Mouse (Mus musculus) heart, postnatal 14 days (tissue): Measurements from ENCODE around the gene Pan2. TPM values are rescaled to one million over a fixed set of nuclear protein-coding genes. Genes with fewer than 3 reads are reported as not detected.
A peak's percentile ranks its signal among the peaks of the same experiment; 100 is the strongest.
"Not testable (repeated sequence)": the region's sequence is repeated elsewhere in the genome, so short reads cannot be mapped to it uniquely, and the experiment has no call there.

Experiments
- DNase-seq, 2 experiments: peaks; one replicate each; pipeline ENCODE4 v3.0.0; 2021 to 2022
- intact Hi-C: fragments of 180-260 bp; cut with DNase I; formaldehyde crosslinking; loops from one replicate; pipeline ENCODE4 v1.15.1; 2025
- long read RNA-seq, 2 experiments: library from polyadenylated mRNA; stranded (forward); transcript quantifications; one replicate each; pipeline ENCODE4 v2.0.0; 2021
- total RNA-seq, 2 experiments: library from RNA; stranded (reverse); gene quantifications; 2 replicates each; pipeline ENCODE4 v1.2.3; 2021

Pan2 gene
- total RNA-seq = 10 to 100 TPM; 13.2 to 13.7 TPM
- long read RNA-seq, experiment 1, full-length matches to known transcripts = 6 of 17 reads
- long read RNA-seq, experiment 1, partial matches to known transcripts = 3 of 17 reads
- long read RNA-seq, experiment 1, other reads (novel, unspliced or antisense) = 8 of 17 reads
- long read RNA-seq, experiment 2, full-length matches to known transcripts = 3 of 14 reads
- long read RNA-seq, experiment 2, partial matches to known transcripts = 3 of 14 reads
- long read RNA-seq, experiment 2, other reads (novel, unspliced or antisense) = 8 of 14 reads

DNA sequence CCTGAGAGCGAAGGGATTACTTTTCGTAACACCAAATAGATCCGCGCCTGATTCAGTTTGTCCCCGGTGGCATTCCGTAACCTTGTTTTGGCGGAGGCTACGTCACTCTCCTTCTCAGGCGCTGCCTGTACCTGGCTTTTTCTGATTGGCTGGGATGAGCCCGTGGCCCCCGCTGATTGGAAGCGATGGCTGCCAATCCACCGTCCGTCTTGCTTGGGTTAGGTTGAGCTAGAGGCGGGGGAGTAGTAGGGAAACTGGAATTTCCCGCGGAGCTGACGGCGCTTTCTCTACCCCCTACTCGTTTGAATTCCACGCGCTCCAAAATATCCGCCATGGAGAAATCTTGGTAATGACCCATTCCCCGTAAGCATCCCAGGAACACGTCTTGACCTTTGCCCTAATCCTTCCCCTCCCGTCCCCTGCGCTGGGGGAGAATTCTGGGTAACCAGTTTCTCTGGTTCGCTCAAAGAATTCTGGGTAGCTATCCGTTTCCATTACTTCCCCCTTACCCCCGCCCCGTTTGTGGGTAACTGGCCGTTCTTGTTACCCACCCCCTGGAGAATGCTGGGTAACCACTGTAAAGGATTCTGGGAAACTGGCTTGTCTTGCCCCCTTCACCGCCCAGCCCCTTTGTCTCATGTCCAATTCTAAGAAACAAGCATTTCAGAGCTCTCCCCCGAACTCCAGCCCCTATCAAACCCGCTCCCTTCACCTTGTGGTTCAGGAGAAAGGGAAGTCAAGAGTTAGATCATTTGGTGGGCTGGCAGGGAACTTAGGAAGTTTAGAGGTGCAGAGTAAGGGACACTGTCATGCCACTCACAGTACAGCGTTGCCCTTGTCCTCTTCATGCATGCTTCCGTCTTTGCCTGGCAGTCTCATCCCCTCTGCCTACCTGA is at the start of gene Pan2:
Gene Pan2 (plus strand): TSS at position 210 of the 896 bp plus-strand sequence.
- peak; percentile 99 for DNase-seq
- intact Hi-C loops = loop anchor here (5.0 kb wide), 1 partner anchor 206 kb away; no protein-coding TSS in a partner anchor

DNA sequence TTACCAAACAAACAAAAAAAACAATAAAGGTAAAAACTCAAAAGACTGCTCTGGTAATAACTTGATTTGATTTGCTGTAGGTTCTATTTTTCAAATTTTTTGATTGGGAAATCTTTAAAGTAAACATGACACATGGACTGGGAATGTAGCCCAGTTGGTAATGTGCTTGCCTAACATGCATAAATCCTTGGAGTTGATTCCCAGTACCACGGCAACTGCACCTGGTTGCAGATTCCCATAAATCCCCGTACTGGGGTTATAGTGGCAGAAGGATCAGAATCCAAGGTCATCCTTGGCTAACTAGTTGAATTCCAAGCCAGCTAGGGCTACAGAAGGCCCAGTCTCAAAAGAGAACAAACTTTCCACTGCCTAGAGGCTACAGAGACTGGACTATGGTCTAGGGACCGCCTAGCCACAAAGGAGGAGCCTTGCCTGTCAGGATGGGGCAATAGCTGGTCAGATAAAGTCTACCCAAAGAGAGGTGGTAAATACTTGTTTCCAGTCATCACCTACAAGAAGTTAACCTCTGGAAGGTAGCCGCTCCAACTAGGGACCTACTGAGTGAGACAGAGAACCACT is 49.4 kb upstream of the Pan2 start, which contains the start of gene Apon:
Gene Apon (plus strand): TSS at position 420 of the 579 bp plus-strand sequence.
- intact Hi-C loops = no loop called here
- no peak for DNase-seq

DNA sequence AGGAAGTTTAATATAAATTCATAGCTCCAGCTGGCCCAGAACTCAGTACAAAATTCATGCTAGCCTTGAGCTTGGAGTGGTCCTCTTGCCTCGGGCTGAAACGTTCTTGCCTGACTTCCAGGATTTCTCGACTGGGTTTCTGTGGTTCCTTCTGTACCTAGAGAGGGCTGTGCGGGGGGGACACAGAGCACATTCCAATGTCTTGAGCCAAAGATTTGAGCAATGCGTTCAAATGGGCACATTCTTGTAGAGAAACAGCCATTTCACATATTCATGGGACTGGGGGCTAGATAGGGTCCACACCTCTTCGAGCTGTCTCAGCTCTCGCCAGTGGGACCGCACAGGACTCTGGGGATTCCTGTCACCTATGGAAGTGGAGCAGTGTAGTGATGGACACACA is 47.2 kb upstream of the Pan2 start:
- DNase-seq = no peak
- intact Hi-C loops = no loop called here

DNA sequence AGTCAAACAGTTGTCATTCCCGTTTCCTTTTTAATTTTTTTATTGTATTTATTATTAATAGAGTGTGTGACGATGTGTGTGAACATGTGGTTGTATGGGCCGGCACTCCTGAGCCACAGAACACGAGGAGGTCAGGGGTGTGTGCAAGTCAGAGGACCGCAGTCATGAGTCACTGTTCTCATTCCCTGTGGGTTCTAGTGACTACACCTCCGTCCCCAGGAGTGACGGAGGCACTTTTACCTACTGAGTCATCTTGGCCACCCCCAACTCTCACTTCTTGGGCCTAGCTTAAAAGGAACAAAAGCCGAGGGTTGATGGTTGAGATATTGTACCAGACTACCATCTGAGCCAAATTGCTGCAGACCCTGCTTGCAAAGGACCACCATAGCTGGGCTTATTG is 46.8 kb upstream of the Pan2 start:
- DNase-seq = no peak
- intact Hi-C loops = no loop called here

DNA sequence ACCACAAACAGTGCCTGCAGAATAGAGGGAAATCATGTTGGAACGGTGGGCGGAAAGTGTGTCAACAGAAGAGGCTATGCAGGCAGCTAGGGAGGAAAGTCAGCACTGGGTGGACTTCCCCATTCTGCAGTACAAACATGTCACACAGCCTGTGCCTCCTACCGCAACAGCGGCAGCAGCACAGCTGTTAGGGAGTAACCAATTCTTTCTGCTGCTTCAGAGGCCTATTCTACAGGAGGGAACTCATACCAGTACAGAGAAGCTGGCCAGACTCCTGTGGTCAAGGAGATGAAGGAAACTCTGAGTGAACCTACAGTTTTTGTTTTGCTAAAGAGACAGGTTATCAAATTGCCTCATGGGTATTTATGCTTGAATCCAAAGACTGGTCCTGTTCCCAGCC is 44.2 kb upstream of the Pan2 start:
- intact Hi-C loops = no loop called here

DNA sequence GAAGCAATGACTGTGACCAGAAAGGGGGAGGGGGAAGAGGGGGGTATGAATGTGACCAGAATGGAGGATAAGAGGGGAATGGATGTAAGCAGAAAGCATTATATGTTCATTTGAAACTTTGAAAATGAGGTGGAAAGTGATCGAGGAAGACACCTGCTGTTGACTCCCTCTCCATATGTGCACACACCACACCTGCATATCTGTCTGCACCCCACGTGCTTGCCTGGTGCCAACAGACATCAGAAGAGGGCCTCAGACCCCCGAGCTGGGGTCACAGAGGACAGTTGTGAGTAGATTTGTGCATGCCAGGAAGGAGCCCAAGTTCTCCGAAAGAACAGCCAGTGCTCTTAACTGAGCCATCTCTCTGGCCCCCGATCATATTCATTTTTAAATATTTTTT is 43.2 kb upstream of the Pan2 start:
- DNase-seq = no peak
- intact Hi-C loops = no loop called here

More for the DNA sequence above, 44.2 kb upstream of the Pan2 start:
- DNase-seq = no peak

DNA sequence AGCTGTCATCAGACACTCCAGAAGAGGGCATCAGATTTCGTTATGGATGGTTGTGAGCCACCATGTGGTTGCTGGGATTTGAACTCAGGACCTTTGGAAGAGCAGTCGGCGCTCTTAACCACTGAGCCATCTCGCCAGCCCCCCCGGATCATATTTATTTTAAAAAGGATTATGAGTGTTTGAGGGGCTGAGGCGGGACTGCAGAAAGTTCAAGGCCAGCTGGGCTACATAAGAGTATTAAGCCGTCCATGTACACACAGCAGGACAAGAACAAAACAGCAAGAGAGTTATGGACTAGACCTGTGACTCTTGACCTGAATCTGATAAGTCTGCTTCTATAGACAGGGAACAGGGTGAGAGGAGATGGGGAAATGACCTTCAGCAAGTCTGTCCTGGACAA is 42.8 kb upstream of the Pan2 start:
- intact Hi-C loops, DNase-seq: not testable (repeated sequence)

DNA sequence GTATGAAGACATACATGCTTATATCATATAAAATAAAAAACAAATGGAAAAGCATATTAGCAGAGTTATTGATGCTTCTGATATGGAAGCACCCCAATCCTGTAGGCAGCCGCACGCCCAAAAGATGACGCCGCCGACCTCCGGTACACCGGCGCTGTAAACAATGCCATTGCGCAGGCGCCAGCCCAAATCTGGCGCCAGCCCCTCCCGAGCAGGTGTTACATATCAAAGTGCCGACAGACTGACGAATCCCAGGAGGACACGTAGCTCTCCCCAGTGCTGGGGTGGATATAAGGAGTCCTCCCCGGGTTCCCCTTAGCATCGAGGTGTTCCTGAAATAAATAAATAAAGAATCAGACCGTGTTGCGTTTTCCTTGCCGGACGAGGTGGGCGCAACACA is 40.8 kb upstream of the Pan2 start:
- peak; percentile 34 to 38 for DNase-seq
- intact Hi-C loops = no loop called here

DNA sequence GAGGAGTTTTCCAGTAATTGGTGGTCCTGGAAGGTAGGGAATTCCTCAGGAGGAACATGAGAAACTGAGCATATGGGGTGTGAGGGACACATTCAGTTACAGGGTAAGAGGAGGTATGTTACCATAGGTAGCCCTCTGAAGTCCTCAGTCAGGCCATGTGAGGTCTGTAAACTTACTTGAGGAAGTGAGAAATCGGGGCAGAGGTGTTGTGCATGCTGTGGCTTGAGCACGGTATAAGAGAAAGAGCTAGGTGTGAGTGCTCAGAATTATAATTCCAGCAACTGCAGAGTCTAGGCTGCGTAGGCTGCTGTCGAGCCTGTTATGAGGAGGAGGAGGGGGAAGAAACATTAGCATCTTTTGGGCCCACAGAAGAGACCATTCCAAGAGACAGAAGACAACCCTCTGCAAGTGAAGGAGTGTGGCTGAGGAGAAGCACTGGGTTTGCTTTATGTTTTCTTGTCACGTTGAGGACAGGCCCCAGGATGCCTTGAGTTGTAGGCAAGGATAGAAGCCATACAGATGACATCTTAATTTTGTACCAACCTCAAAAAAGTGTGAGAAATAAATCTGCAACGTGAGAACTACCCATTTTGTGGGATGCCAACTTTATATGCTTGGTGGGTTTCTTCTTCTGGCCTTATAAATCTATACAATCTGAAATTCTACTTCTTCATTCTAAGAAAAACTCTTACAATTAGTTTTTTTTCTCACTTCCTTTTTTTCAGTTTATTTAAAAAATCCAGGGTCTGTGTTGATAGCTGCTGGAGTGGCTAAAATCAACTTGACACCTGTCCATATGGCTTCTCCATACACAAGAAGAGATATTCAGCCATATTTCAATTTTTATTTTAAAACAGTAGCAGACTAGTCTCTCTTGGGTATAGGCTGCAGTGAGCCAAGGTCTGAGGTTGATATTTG is 39.5 kb upstream of the Pan2 start:
- no peak for DNase-seq

DNA sequence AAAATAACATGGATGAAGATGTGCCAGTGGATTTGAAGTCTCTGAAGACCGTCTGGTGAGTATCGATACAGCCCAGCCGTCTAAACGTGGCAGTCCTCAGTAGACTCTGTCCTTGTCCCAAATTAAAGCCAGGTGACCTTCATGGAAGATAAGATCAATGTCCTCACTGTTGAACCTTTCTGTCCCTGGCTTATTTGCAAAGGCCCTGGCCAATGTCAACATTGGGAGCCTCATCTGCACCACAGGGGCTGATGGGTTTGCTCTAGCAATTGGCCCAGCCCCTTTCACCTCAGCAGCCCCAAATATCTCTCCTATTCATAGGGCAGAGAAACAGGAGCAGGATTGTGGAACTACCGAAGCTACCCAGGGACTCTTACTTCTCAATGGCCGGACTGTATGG is 34.8 kb upstream of the Pan2 start, which contains the start of gene Apof:
Gene Apof (plus strand): TSS at position 301 of the 400 bp plus-strand sequence.
- intact Hi-C loops = no loop called here
- no peak for DNase-seq

More for the DNA sequence above, 39.5 kb upstream of the Pan2 start:
- intact Hi-C loops = no loop called here

DNA sequence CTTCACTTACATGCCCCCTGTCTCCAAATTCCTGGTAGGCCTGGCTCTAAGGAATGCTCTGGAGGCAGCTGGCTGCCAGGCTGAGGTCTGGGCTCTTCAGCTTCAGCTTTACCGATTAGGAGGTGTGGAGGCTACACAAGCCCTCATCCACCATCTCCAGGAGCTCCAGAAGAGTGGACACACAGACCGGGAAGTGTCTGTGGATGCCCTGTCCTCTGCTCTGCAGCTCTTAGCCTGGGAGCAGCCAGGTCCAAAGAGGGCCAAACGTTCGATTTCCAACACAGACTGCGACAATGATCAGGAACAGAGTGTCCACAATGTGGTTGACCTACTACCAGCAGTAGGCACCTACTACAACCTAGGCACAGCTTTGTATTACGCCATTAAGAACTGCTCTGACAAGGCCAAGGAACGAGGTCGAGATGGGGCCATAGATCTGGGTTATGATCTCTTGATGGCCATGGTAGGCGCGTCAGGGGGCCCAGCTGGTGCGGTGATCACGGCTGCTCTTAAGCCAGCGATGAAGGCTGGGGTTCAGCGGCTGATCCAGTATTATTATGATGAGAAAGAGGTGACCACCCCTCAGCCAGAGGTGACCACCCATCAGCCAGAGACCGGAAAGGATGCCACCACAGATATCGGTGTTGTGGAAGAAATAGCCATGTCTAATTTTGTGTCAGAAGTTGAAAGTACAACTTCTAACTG is 33.8 kb upstream of the Pan2 start:
- intact Hi-C loops = no loop called here
- no peak for DNase-seq

DNA sequence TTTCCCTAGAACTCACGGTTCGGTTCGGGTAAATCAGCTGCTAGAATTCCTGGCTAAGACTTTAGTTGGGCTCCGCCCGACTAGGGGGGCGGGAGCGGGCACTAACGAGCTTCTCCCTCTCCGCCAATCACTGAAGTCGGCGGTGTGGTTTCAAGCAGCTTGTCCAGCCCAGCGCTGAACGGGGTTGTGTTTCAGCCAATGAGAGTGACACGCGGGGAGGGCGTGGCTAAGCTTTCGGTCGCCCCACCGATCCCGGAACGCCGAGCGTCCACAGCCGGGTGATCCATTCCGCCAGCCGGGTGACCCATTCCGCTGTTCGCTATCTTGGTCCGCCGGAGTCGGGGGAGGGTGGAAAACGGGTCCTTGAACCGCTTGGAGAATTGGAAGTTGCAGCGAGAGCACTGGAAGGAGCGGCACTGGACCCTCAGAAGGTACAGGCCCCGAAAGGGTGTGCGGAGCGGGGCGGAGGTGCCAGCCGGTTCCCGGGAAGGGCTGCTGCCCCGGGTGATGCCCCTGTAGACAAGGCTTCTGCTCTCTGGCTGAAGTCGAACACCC is 32.8 kb upstream of the Pan2 start, which contains the start of gene Stat2:
Gene Stat2 (plus strand): TSS at position 273 of the 555 bp plus-strand sequence.
- DNase-seq = peak; percentile 96
- intact Hi-C loops = no loop called here

DNA sequence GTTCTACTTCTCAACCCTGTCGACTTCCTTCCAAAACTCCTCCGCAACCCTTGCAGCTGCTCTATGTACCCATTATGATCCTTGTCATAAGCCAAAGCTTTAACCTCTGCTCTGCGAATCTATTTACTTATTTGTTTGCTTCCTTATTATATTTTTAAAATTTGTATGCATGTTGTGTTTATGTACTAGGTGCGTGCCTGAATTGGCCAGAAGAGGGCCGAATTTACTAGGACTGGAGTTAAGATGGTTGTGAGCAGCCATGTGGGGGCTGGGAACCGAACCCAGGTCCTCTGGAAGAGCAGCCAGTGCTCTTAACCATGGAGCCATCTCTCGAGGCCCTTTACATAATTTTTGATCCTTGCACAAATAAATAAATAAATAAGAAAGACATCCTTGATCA is 32.3 kb upstream of the Pan2 start:
- intact Hi-C loops = no loop called here
- DNase-seq = no peak

DNA sequence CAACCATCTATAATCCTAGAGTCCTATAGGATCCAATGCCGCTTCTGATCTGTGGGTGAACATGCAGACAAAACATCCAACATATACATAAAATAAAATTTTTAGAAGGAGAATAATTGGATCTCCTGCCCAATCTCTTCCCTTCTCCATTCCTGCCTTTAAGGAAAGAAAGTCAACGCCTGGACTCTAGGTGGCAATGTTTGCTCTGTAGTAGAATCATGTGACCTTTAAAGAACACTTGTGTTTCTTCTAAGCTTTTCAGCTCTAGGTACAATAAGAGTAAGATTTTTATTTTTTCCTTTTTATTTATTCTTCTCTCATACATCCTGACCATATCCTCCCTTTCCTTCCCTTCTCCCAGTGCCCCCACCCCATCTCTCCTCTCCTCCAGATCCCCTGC is 31.3 kb upstream of the Pan2 start:
- DNase-seq = no peak
- intact Hi-C loops = no loop called here

DNA sequence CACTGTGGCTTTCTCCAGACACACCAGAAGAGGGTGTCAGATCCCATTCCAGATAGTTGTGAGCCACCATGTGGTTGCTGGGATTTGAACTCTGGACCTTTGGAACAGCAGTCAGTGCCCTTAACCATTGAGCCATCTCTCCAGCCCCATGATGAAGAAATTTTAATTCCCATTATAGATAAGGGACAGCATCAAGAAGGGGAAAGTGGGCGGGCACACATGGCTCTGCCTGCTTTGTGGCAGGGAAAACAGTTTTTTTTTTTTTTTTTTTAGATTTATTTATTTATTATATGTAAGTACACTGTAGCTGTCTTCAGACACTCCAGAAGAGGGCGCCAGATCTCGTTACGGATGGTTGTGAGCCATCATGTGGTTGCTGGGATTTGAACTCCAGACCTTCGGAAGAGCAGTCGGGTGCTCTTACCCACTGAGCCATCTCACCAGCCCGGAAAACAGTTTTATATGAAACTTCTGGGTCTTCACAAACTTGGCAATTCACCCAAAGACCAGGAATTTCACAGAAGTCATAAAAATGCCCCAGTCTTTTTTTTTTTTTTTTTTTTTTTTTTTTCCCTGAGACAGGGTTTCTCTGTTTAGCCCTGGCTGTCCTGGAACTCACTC is 30.2 kb upstream of the Pan2 start:
- intact Hi-C loops, DNase-seq: not testable (repeated sequence)

DNA sequence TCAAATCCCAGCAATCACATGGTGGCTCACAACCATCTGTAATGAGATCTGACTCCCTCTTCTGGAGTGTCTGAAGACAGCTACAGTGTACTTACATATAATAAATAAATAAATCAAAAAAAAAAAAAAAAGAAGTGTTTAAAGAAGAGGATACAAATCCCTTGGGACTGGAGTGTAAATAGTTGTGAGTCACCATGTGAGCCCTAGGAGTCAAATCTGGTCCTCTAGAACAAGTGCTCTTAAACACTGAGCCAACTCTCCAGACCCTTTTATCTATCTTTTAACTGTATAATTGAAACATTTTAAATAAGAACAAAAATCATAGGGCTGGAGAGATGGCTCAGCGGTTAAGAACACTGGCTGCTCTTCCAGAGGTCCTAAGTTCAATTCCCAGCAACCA is 27.8 kb upstream of the Pan2 start:
- DNase-seq, intact Hi-C loops: not testable (repeated sequence)

DNA sequence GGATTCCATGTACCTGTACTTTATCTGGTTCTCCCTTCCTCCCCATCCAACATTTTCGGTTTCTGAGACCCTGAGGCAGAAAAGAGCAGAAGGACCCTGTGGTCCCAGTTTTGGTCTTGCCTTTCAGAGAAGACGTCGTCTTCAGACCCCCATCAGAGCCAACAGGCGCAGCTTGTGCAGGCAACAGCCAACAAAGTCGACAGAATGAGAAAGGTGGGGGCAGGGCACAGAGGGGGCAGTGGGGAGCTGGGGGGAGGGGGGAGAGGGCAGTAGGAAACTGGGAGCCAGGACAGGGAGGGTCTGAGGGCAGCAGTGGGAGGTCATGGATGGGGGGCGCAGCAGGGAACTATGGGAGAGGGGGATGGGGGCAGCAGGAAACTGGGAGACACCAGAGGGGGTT is 25.0 kb upstream of the Pan2 start:
- intact Hi-C loops = no loop called here
- no peak for DNase-seq

DNA sequence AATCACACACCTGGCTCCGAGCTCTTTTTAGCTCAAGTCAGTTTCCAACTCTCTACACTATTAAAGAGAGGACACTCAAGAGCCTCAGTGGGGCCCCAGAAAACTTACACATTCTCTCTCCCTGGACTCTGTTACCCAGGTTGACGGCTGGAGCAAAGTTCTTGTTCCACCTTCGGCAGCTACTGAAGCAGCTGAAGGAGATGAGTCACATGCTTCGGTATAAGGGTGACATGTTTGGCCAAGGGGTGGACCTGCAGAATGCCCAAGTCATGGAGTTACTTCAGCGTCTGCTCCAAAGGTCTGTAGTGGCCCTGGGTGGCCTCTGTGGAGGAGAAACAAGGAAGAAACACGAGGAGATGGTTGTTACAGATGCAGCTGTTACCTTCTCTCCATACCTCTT is 22.2 kb upstream of the Pan2 start:
- intact Hi-C loops = no loop called here
- no peak for DNase-seq

DNA sequence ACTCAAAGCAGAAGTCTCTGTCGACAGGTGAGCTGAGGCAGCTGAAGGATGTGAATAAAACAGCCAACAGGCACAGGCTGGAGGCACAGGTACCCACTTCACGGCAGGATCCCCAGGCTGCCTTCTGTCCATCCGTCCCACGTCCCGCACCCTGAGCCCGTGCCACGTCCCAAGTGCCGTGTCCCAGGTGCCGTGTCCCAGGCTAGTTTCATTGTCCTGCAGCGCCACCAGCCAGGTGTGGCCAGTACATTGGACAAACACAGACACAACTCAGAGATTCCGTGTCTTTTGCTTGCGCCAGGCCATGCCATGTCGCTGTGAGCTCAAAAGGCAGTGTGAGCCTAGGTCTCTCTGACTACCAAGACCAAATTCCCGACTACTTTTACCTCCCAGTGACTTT is 21.5 kb upstream of the Pan2 start:
- no peak for DNase-seq
- intact Hi-C loops = no loop called here
